Mouse (Mus musculus) c-Kit-positive CD71-negative TER-119-negative erythroid progenitor cells, embryonic 14.5 days (primary cell): ENCODE measurements at regions not wholly inside any gene's neighbourhood (a gene's known extent, or its start where the extent isn't known, plus 50 kb on each side); places are given as distances from the start of the nearest gene placed in this dataset.
"Not testable (repeated sequence)": the region's sequence is repeated elsewhere in the genome, so short reads cannot be mapped to it uniquely, and the experiment has no call there.

Source experiments
- DNase-seq: peaks from one replicate; pipeline ENCODE4 v3.0.0-alpha.2; 2013; ENCODE audit warnings: low read depth

- DNase-seq: not testable (repeated sequence)
These were observed 76.0 kb downstream of the Zfp97 start for GRCm38 (mm10) chr17:17197229-17197628.

GRCm38 (mm10) chr17:17229069-17229468, 107.9 kb downstream of the Zfp97 start:
- DNase-seq: no peak

- DNase-seq: peak; percentile 92
These were observed 113.3 kb downstream of the Zfp97 start for GRCm38 (mm10) chr17:17234329-17235185.

GRCm38 (mm10) chr17:17235186-17235482, 113.9 kb downstream of the Zfp97 start:
- DNase-seq: not testable (repeated sequence)
